Mouse (Mus musculus) urinary bladder, adult 2 months (tissue): ENCODE measurements around the gene Bmp2k. TPM values are rescaled to one million over a fixed set of nuclear protein-coding genes. Genes with fewer than 3 reads are reported as not detected.

Experiments used
- DNase-seq: peaks from one replicate; pipeline ENCODE4 v3.0.0; 2022; ENCODE audit warnings: low spot score
- polyA plus RNA-seq: library from polyadenylated mRNA; depleted of rRNA; stranded (reverse); fragments of >200 nt; gene quantifications from 2 replicates; pipeline ENCODE4 v1.2.3, GENCODE M21; 2012; rRNA removed

The Bmp2k gene
- 5.6 and 7.2 TPM in 2 replicates for polyA plus RNA-seq

GRCm38 (mm10) chr5:96997310-96997801, at the start of gene Bmp2k:
TSS of gene Bmp2k (plus strand) at chr5:96997689.
- DNase-seq = peak; percentile 90

GRCm38 (mm10) chr5:96948856-96949527, 48.5 kb upstream of the Bmp2k start:
- no peak for DNase-seq

- DNase-seq = no peak
These were observed 47.4 kb upstream of the Bmp2k start for GRCm38 (mm10) chr5:96949839-96950666.

- DNase-seq = no peak
These were observed 46.6 kb upstream of the Bmp2k start for GRCm38 (mm10) chr5:96950667-96951492.

GRCm38 (mm10) chr5:96951493-96952105, 45.9 kb upstream of the Bmp2k start:
- DNase-seq = no peak

- no peak for DNase-seq
These were observed 43.4 kb upstream of the Bmp2k start for GRCm38 (mm10) chr5:96954040-96954439.

GRCm38 (mm10) chr5:96954466-96955027, 42.9 kb upstream of the Bmp2k start:
- no peak for DNase-seq

GRCm38 (mm10) chr5:96956926-96957325, 40.6 kb upstream of the Bmp2k start:
- DNase-seq = no peak

- no peak for DNase-seq
These were observed 36.4 kb upstream of the Bmp2k start for GRCm38 (mm10) chr5:96961122-96961521.

- no peak for DNase-seq
These were observed 35.6 kb upstream of the Bmp2k start for GRCm38 (mm10) chr5:96961852-96962251.

GRCm38 (mm10) chr5:96962252-96962933, 35.1 kb upstream of the Bmp2k start:
- DNase-seq = no peak

GRCm38 (mm10) chr5:96962934-96963301, 34.6 kb upstream of the Bmp2k start:
- no peak for DNase-seq

GRCm38 (mm10) chr5:96964062-96965028, 33.1 kb upstream of the Bmp2k start:
- DNase-seq = no peak

- no peak for DNase-seq
These were observed 32.5 kb upstream of the Bmp2k start for GRCm38 (mm10) chr5:96965029-96965403.

- no peak for DNase-seq
These were observed 32.0 kb upstream of the Bmp2k start for GRCm38 (mm10) chr5:96965503-96965902.

GRCm38 (mm10) chr5:96968628-96969027, 28.9 kb upstream of the Bmp2k start:
- DNase-seq = no peak

GRCm38 (mm10) chr5:96969032-96969431, 28.5 kb upstream of the Bmp2k start:
- no peak for DNase-seq

- no peak for DNase-seq
These were observed 27.6 kb upstream of the Bmp2k start for GRCm38 (mm10) chr5:96969705-96970471.

GRCm38 (mm10) chr5:96970472-96970848, 27.0 kb upstream of the Bmp2k start:
- DNase-seq = no peak
